Mouse (Mus musculus) limb, embryonic 13.5 days (tissue): ENCODE results near the gene Rap1gap. TPM values are rescaled to one million over a fixed set of nuclear protein-coding genes. Genes with fewer than 3 reads are reported as not detected.

ENCODE experiments used
- ATAC-seq: fragments of 200-750 bp; cut with Nextera tagmentation; 2 replicates; pipeline ENCODE4 v1.8.0; 2017; ENCODE audit warnings: low read depth, moderate number of reproducible peaks, moderate TSS enrichment; ENCODE audit not compliant: low FRiP score
- H3K27ac ChIP-seq: fragments of 300-500 bp; sonication (generic); 2 replicates; pipeline ENCODE4 v1.5.1; 2015; ENCODE audit warnings: inconsistent platforms, mild to moderate bottlenecking, moderate library complexity
- H3K27me3 ChIP-seq: fragments of 300-500 bp; sonication (generic); 2 replicates; pipeline ENCODE4 v1.6.1; 2015; ENCODE audit warnings: mild to moderate bottlenecking, inconsistent platforms
- H3K36me3 ChIP-seq: fragments of 300-500 bp; sonication (generic); 2 replicates; pipeline ENCODE4 v1.6.1; 2015; ENCODE audit warnings: inconsistent platforms, mild to moderate bottlenecking, moderate library complexity
- H3K4me1 ChIP-seq: fragments of 300-500 bp; sonication (generic); 2 replicates; pipeline ENCODE4 v1.6.1; 2015; ENCODE audit warnings: inconsistent platforms
- H3K4me2 ChIP-seq: fragments of 300-500 bp; sonication (generic); replicated peaks from 2 replicates; pipeline ENCODE4 v1.6.1; 2015; ENCODE audit warnings: inconsistent platforms, mild to moderate bottlenecking, moderate library complexity
- H3K4me3 ChIP-seq: fragments of 300-500 bp; sonication (generic); 2 replicates; pipeline ENCODE4 v1.5.1; 2015; ENCODE audit warnings: moderate library complexity, mild to moderate bottlenecking, inconsistent platforms
- H3K9ac ChIP-seq: fragments of 300-500 bp; sonication (generic); 2 replicates; pipeline ENCODE4 v1.6.1; 2015; ENCODE audit warnings: mild to moderate bottlenecking, inconsistent platforms
- H3K9me3 ChIP-seq: fragments of 300-500 bp; sonication (generic); 2 replicates; pipeline ENCODE4 v1.6.1; 2016; ENCODE audit warnings: inconsistent platforms
- WGBS: fragments of 180-500 bp; shearing (Covaris S2); methylation state at CpG from one replicate; pipeline ENCODE4 v1.1.7; 2015; 5-methylcytosine and 5-hydroxymethylcytosine counted together
- polyA plus RNA-seq: library from polyadenylated mRNA; unstranded; fragments of >200 nt; fragmentation: Nextera tagmentation; extraction: Ambion mirVana; gene quantifications from 2 replicates; pipeline ENCODE4 v1.2.1, GENCODE M21; 2015

Rap1gap gene
- polyA plus RNA-seq, 1 experiment from 2014 or later = 10.7 TPM

- Histone ChIP-seq H3K4me3 (no peak overlapping the region), H3K9me3 (no peaks in the 10 kb centered on the region), H3K9ac (no peak overlapping the region), H3K27me3 (no peaks in the 10 kb centered on the region), H3K4me2 (no peak overlapping the region), H3K4me1 (peaks cover 9% of the 10 kb centered on the region; the same call in 1 of the 2 replicates), H3K36me3 (no peaks in the 10 kb centered on the region), H3K27ac (no peak overlapping the region)
- WGBS = 73% methylated on average over 7 of the region's 7 CpGs
- ATAC-seq = no peak
These were observed 79.3 kb downstream of the Rap1gap start for GRCm38 (mm10) chr4:137743791-137744190.

DNA sequence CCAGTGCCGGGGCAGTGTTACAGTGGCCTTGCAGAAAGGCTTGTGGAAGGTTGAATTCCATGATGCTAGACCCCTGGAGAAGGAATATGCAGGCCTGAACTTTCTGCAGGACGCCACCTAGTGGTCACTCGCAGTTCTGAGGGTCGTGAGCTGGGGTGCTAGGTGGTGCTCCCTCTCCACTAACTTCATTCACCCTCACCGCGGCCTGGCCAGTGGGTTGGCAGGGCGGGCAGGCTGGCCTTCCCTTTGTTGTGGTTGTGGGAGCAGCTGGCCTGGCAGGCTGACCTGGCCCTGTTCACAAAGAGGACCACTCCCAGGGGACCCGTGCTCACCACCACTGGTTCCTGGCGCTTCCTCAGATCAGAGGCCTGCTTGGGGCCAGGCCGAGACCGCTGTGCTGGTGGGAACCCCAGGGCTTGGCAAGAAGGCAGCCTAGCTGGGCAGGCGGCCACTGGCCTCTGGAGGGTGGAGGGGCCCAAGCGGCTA lies 80.0 kb downstream of the Rap1gap start:
- WGBS = 69% methylated on average over 13 of the region's 13 CpGs
- Histone ChIP-seq H3K4me3 (no peak overlapping the region), H3K9ac (no peak overlapping the region), H3K27ac (no peak overlapping the region), H3K4me2 (no peak overlapping the region), H3K36me3 (no peaks in the 10 kb centered on the region), H3K27me3 (no peaks in the 10 kb centered on the region), H3K4me1 (peaks cover 9% of the 10 kb centered on the region; the same call in 1 of the 2 replicates), H3K9me3 (no peaks in the 10 kb centered on the region)
- ATAC-seq = no peak

- 81% methylated on average over 9 of the region's 9 CpGs for WGBS
- Histone ChIP-seq H3K9ac (no peak overlapping the region), H3K27me3 (no peaks in the 10 kb centered on the region), H3K4me2 (no peak overlapping the region), H3K9me3 (no peaks in the 10 kb centered on the region), H3K4me1 (peaks cover 30% of the 10 kb centered on the region), H3K27ac (no peak overlapping the region), H3K36me3 (no peaks in the 10 kb centered on the region), H3K4me3 (no peak overlapping the region)
- no peak for ATAC-seq
These were observed 82.6 kb downstream of the Rap1gap start for GRCm38 (mm10) chr4:137747091-137747490.

GRCm38 (mm10) chr4:137747590-137747989 lies 83.1 kb downstream of the Rap1gap start:
- no peak overlapping the region for H3K4me2 ChIP-seq
- no peaks in the 10 kb centered on the region for H3K9me3 ChIP-seq
- no peaks in the 10 kb centered on the region for H3K36me3 ChIP-seq
- no peak overlapping the region for H3K4me3 ChIP-seq
- no peak for ATAC-seq
- no peaks in the 10 kb centered on the region for H3K27me3 ChIP-seq
- no peak overlapping the region for H3K9ac ChIP-seq
- peaks cover 35% of the 10 kb centered on the region for H3K4me1 ChIP-seq
- WGBS = 68% methylated on average over 5 of the region's 5 CpGs
- H3K27ac ChIP-seq = no peak overlapping the region

- Histone ChIP-seq H3K27me3 (no peaks in the 10 kb centered on the region), H3K4me2 (no peak overlapping the region), H3K4me3 (no peak overlapping the region), H3K36me3 (no peaks in the 10 kb centered on the region), H3K27ac (no peak overlapping the region), H3K9me3 (no peaks in the 10 kb centered on the region), H3K9ac (no peak overlapping the region), H3K4me1 (peaks cover 42% of the 10 kb centered on the region)
- 41% methylated on average over 4 of the region's 4 CpGs for WGBS
- ATAC-seq = no peak
These were observed 84.2 kb downstream of the Rap1gap start for GRCm38 (mm10) chr4:137748726-137749125.

DNA sequence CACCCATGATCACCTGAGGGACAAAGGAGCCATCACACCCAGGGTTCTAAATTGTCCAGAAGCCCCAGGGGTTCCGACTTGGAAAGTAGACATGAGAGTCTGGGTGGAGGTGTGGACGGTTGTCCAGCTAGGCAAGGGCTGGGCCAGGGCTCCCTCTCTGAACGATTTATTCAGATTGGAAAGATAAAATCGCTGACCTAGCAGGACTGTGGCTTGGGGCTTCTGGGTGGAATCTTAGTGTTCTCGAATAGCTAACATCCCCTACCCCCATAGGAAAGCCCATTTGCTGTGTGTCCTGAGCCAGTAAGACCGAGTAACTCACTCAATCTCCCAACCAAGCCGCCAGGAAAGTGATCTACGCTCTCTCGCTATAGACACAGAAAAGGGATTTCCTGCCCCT lies 85.2 kb downstream of the Rap1gap start:
- H3K27ac ChIP-seq = no peak overlapping the region
- H3K4me1 ChIP-seq = peaks cover 44% of the 10 kb centered on the region
- no peak for ATAC-seq
- H3K4me2 ChIP-seq = no peak overlapping the region
- WGBS = 73% methylated on average over 9 of the region's 9 CpGs
- no peaks in the 10 kb centered on the region for H3K9me3 ChIP-seq
- H3K9ac ChIP-seq = no peak overlapping the region
- H3K36me3 ChIP-seq = no peaks in the 10 kb centered on the region
- no peaks in the 10 kb centered on the region for H3K27me3 ChIP-seq
- no peak overlapping the region for H3K4me3 ChIP-seq

DNA sequence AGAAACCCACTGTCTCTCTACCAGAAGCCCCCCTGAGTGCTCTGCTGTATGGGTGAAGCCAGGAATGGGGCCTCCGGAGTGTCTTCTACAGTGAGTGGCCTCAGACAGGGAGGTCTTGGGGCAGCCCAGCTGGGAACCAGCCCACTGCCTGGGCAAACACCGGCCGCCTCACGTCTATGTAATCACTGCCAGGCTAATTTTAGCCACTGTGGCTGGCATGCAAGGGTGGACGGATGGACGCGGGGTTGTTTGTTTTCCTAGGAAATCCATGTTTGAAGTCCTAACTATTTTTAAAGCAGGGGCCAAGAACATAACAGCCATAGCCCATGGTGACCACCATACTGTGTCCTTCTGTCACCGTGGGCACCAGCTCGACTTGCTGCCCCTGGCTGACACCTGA lies 85.6 kb downstream of the Rap1gap start:
- Histone ChIP-seq H3K27ac (no peak overlapping the region), H3K9me3 (no peaks in the 10 kb centered on the region), H3K4me3 (no peak overlapping the region), H3K4me1 (peaks cover 44% of the 10 kb centered on the region), H3K4me2 (no peak overlapping the region), H3K27me3 (no peaks in the 10 kb centered on the region), H3K9ac (no peak overlapping the region), H3K36me3 (no peaks in the 10 kb centered on the region)
- WGBS = 83% methylated on average over 9 of the region's 9 CpGs
- ATAC-seq = no peak

DNA sequence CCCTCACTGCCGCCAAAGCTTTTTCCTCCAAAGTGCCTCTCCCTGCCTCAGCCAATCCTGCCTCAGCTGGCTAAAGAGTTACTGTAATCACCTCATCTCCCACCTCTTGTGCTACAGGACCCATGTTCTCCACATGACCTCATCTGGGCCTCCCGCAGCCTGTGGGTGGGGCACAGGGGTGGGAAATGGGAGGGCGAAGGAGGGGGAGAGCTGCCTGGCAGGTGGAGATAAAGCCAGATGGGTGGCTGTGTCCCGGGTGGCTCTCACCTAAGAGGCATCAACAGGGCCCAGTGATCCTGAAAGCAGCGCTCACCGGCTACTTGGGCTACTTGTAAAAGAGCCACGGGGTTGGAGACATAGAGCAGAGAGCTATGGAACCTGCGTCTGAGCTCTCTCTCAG lies 86.8 kb downstream of the Rap1gap start:
- ATAC-seq = no peak; the same call in 1 of the 2 replicates
- Histone ChIP-seq H3K4me1 (peaks cover 44% of the 10 kb centered on the region), H3K4me3 (no peak overlapping the region), H3K4me2 (no peak overlapping the region), H3K9me3 (no peaks in the 10 kb centered on the region), H3K9ac (no peak overlapping the region), H3K27me3 (no peaks in the 10 kb centered on the region), H3K27ac (peak overlapping the region; percentile 44; the same call in 1 of the 2 replicates), H3K36me3 (no peaks in the 10 kb centered on the region)
- 73% methylated on average over 8 of the region's 8 CpGs for WGBS

DNA sequence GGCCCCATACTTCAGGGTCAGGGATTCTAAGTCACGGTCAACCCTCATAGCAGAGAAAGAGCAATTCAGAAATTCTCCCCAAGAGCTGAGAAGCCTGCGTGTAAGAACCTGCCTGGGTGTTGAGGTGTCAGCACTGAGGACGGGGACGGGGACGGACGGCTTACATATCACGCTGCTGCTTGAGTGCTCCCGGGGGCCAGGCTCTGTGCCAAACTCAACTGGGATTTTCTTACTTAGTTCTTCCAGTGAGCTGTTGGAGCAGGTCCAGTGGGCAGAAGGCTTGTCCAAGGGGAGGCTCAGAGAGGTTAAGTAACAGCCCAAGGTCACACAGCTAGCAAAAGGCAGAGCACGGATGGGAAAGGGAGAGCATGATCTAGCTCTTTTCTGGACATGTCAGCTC lies 87.2 kb downstream of the Rap1gap start:
- H3K9ac ChIP-seq = no peak overlapping the region
- no peak overlapping the region for H3K4me3 ChIP-seq
- H3K4me2 ChIP-seq = no peak overlapping the region
- no peak for ATAC-seq
- peak overlapping the region; percentile 44; the same call in 1 of the 2 replicates for H3K27ac ChIP-seq
- 53% methylated on average over 9 of the region's 9 CpGs for WGBS
- no peaks in the 10 kb centered on the region for H3K9me3 ChIP-seq
- H3K36me3 ChIP-seq = no peaks in the 10 kb centered on the region
- no peaks in the 10 kb centered on the region for H3K27me3 ChIP-seq
- peaks cover 44% of the 10 kb centered on the region for H3K4me1 ChIP-seq

DNA sequence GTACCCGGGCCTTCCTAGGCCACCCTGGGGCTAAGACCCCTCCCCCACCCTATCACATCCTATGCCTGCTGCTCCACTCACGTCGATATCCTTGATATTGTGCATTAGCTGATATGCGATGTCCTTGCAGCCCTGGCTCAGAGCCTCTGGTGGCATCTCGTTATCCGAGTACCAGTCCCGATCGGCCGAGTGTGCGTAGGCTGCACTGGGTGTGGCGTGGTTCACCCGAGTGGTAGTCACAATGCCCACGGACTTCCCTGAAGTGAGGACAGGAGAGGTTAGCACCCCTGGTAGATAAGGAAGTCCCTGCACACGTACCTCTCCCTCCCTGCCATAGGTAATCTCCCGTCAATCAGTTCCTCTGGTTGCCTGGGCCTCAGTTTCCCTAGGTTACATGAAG lies 87.9 kb downstream of the Rap1gap start:
- Histone ChIP-seq H3K4me2 (0 out of 2 replicates have a peak overlapping the region, but pooled peaks have one; percentile 7), H3K9me3 (no peaks in the 10 kb centered on the region), H3K9ac (no peak overlapping the region), H3K36me3 (no peaks in the 10 kb centered on the region), H3K4me3 (no peak overlapping the region), H3K27ac (no peak overlapping the region), H3K27me3 (no peaks in the 10 kb centered on the region), H3K4me1 (peaks cover 44% of the 10 kb centered on the region)
- 61% methylated on average over 15 of the region's 15 CpGs for WGBS
- ATAC-seq = no peak

- 67% methylated on average over 7 of the region's 7 CpGs for WGBS
These were observed 88.7 kb downstream of the Rap1gap start for GRCm38 (mm10) chr4:137753199-137753598.

GRCm38 (mm10) chr4:137754446-137754845 lies 89.9 kb downstream of the Rap1gap start:
- ATAC-seq = no peak
- Histone ChIP-seq H3K27ac (no peak overlapping the region), H3K4me2 (no peak overlapping the region), H3K36me3 (no peaks in the 10 kb centered on the region), H3K27me3 (no peaks in the 10 kb centered on the region), H3K4me1 (peaks cover 36% of the 10 kb centered on the region), H3K9ac (no peak overlapping the region), H3K4me3 (no peak overlapping the region), H3K9me3 (no peaks in the 10 kb centered on the region)
- WGBS = 82% methylated on average over 2 of the region's 2 CpGs

More at GRCm38 (mm10) chr4:137753199-137753598, 88.7 kb downstream of the Rap1gap start:
- Histone ChIP-seq H3K27ac (no peak overlapping the region), H3K9me3 (no peaks in the 10 kb centered on the region), H3K27me3 (no peaks in the 10 kb centered on the region), H3K4me3 (no peak overlapping the region), H3K4me1 (peaks cover 44% of the 10 kb centered on the region), H3K9ac (no peak overlapping the region), H3K36me3 (no peaks in the 10 kb centered on the region), H3K4me2 (no peak overlapping the region)
- no peak for ATAC-seq

DNA sequence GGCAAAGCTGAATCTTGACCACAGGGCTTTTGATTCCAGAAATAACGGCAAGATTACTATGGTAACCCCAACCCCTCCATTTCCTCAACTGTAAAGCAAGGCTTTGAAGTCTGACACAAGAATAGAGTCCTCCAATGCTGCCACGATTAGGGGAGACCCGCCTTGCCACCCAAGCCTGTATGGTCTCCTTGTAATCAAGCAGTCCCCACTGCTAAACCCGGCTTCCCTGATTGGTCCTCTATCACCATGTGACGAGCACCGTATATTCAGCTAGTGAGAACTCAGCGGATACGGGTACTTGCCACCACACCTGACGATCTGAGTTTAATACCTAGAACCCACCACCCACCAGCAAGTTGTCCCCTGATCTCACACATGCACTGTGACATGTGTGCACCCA lies 98.4 kb downstream of the Rap1gap start:
- Histone ChIP-seq H3K27ac (no peak overlapping the region), H3K4me1 (peaks cover 11% of the 10 kb centered on the region; the same call in 1 of the 2 replicates), H3K27me3 (no peaks in the 10 kb centered on the region), H3K9me3 (no peaks in the 10 kb centered on the region), H3K36me3 (no peaks in the 10 kb centered on the region), H3K4me2 (no peak overlapping the region), H3K9ac (no peak overlapping the region), H3K4me3 (no peak overlapping the region)
- WGBS = 79% methylated on average over 9 of the region's 9 CpGs
- ATAC-seq = no peak
